Mouse (Mus musculus): ENCODE results near the gene Tex12. TPM values are rescaled to one million over a fixed set of nuclear protein-coding genes. Genes with fewer than 3 reads are reported as not detected.
A peak's percentile ranks its signal among the peaks of the same experiment; 100 is the strongest.

Tex12 gene
- polyA plus RNA-seq, 1 experiment from 2014 or later: not detected

GRCm38 (mm10) chr9:50601536-50601935, 40.4 kb upstream of the Tex12 start:
- 89% methylated on average over 6 of the region's 6 CpGs for WGBS
- H3K4me3 ChIP-seq (replicated peaks; ENCODE audit: low read depth, low read length): no peak overlapping the region
- no peaks in the 10 kb centered on the region for H3K27me3 ChIP-seq (ENCODE audit: insufficient read depth, low read length)
- no peak for DNase-seq (ENCODE audit: low spot score)
- H3K9me3 ChIP-seq (replicated peaks; ENCODE audit: low read length): no peaks in the 10 kb centered on the region
- H3K4me2 ChIP-seq (ENCODE audit: low read length): peak overlapping the region; percentile 69; the same call in 1 of the 2 replicates
- no peak for ATAC-seq (replicated peaks; ENCODE audit: low FRiP score, low read depth)
- no peak overlapping the region for H3K27ac ChIP-seq
- H3K36me3 ChIP-seq (ENCODE audit: insufficient read depth, low read length): peaks cover 23% of the 10 kb centered on the region
- H3K9ac ChIP-seq (ENCODE audit: low read depth, low read length): no peak overlapping the region
- peaks cover 14% of the 10 kb centered on the region for H3K4me1 ChIP-seq (replicated peaks; ENCODE audit: insufficient read depth, low read length)
- no peak for TF ChIP-seq CTCF (IDR thresholded peaks at IDR 0.05; ENCODE audit: low read depth)

GRCm38 (mm10) chr9:50596973-50597372, 35.8 kb upstream of the Tex12 start:
- H3K9ac ChIP-seq (ENCODE audit: low read depth, low read length): no peak overlapping the region
- peaks cover 6% of the 10 kb centered on the region; the same call in 1 of the 2 replicates for H3K4me1 ChIP-seq (replicated peaks; ENCODE audit: insufficient read depth, low read length)
- no peaks in the 10 kb centered on the region for H3K9me3 ChIP-seq (replicated peaks; ENCODE audit: low read length)
- H3K4me2 ChIP-seq (ENCODE audit: low read length): no peak overlapping the region
- H3K27ac ChIP-seq: no peak overlapping the region
- TF ChIP-seq CTCF (IDR thresholded peaks at IDR 0.05; ENCODE audit: low read depth): no peak
- no peak overlapping the region for H3K4me3 ChIP-seq (replicated peaks; ENCODE audit: low read depth, low read length)
- WGBS: 92% methylated on average over 8 of the region's 8 CpGs
- no peak for ATAC-seq (replicated peaks; ENCODE audit: low FRiP score, low read depth)
- no peaks in the 10 kb centered on the region for H3K27me3 ChIP-seq (ENCODE audit: insufficient read depth, low read length)
- peaks cover 33% of the 10 kb centered on the region for H3K36me3 ChIP-seq (ENCODE audit: insufficient read depth, low read length)
- no peak for DNase-seq (ENCODE audit: low spot score)

GRCm38 (mm10) chr9:50594794-50595417, 33.8 kb upstream of the Tex12 start:
- H3K9ac ChIP-seq (ENCODE audit: low read depth, low read length): no peak overlapping the region
- peak; percentile 53; the same call in 1 of the 2 replicates for ATAC-seq (replicated peaks; ENCODE audit: low FRiP score, low read depth)
- no peaks in the 10 kb centered on the region for H3K9me3 ChIP-seq (replicated peaks; ENCODE audit: low read length)
- H3K4me3 ChIP-seq (replicated peaks; ENCODE audit: low read depth, low read length): no peak overlapping the region
- peaks cover 33% of the 10 kb centered on the region for H3K36me3 ChIP-seq (ENCODE audit: insufficient read depth, low read length)
- H3K27ac ChIP-seq: peak overlapping the region; percentile 37; the same call in 1 of the 2 replicates
- DNase-seq (ENCODE audit: low spot score): peak; percentile 8
- no peak for TF ChIP-seq CTCF (IDR thresholded peaks at IDR 0.05; ENCODE audit: low read depth)
- 68% methylated on average over 12 of the region's 12 CpGs for WGBS
- H3K4me2 ChIP-seq (ENCODE audit: low read length): no peak overlapping the region
- no peaks in the 10 kb centered on the region for H3K27me3 ChIP-seq (ENCODE audit: insufficient read depth, low read length)
- 0 out of 2 replicates have a peak, but pooled peaks cover 6% of the 10 kb centered on the region for H3K4me1 ChIP-seq (replicated peaks; ENCODE audit: insufficient read depth, low read length)

GRCm38 (mm10) chr9:50593544-50593943, 32.4 kb upstream of the Tex12 start:
- Histone ChIP-seq H3K4me1 (replicated peaks; ENCODE audit: insufficient read depth, low read length) (0 out of 2 replicates have a peak, but pooled peaks cover 6% of the 10 kb centered on the region), H3K9ac (ENCODE audit: low read depth, low read length) (no peak overlapping the region), H3K9me3 (replicated peaks; ENCODE audit: low read length) (no peaks in the 10 kb centered on the region), H3K4me2 (ENCODE audit: low read length) (no peak overlapping the region), H3K27me3 (ENCODE audit: insufficient read depth, low read length) (no peaks in the 10 kb centered on the region), H3K36me3 (ENCODE audit: insufficient read depth, low read length) (peaks cover 28% of the 10 kb centered on the region), H3K27ac (no peak overlapping the region), H3K4me3 (replicated peaks; ENCODE audit: low read depth, low read length) (no peak overlapping the region)
- WGBS: 96% methylated on average over 3 of the region's 3 CpGs
- ATAC-seq (replicated peaks; ENCODE audit: low FRiP score, low read depth) (no peak), DNase-seq (ENCODE audit: low spot score) (peak; percentile 24)
- TF ChIP-seq CTCF (IDR thresholded peaks at IDR 0.05; ENCODE audit: low read depth): peak; percentile 65

- Histone ChIP-seq H3K36me3 (ENCODE audit: insufficient read depth, low read length) (peaks cover 23% of the 10 kb centered on the region), H3K4me1 (replicated peaks; ENCODE audit: insufficient read depth, low read length) (0 out of 2 replicates have a peak, but pooled peaks cover 6% of the 10 kb centered on the region), H3K27ac (no peak overlapping the region), H3K4me2 (ENCODE audit: low read length) (no peak overlapping the region), H3K9me3 (replicated peaks; ENCODE audit: low read length) (no peaks in the 10 kb centered on the region), H3K9ac (ENCODE audit: low read depth, low read length) (no peak overlapping the region), H3K27me3 (ENCODE audit: insufficient read depth, low read length) (no peaks in the 10 kb centered on the region), H3K4me3 (replicated peaks; ENCODE audit: low read depth, low read length) (no peak overlapping the region)
- no peak for TF ChIP-seq CTCF (IDR thresholded peaks at IDR 0.05; ENCODE audit: low read depth)
- DNase-seq (ENCODE audit: low spot score): no peak
- no peak for ATAC-seq (replicated peaks; ENCODE audit: low FRiP score, low read depth)
- WGBS: 88% methylated on average over 9 of the region's 9 CpGs
These were observed 31.8 kb upstream of the Tex12 start for GRCm38 (mm10) chr9:50592955-50593354.

GRCm38 (mm10) chr9:50590856-50591518, 29.9 kb upstream of the Tex12 start:
- H3K27ac ChIP-seq: no peak overlapping the region
- DNase-seq (ENCODE audit: low spot score): peak; percentile 5
- H3K9ac ChIP-seq (ENCODE audit: low read depth, low read length): no peak overlapping the region
- no peaks in the 10 kb centered on the region for H3K27me3 ChIP-seq (ENCODE audit: insufficient read depth, low read length)
- H3K4me3 ChIP-seq (replicated peaks; ENCODE audit: low read depth, low read length): no peak overlapping the region
- peaks cover 5% of the 10 kb centered on the region; the same call in 1 of the 2 replicates for H3K36me3 ChIP-seq (ENCODE audit: insufficient read depth, low read length)
- H3K9me3 ChIP-seq (replicated peaks; ENCODE audit: low read length): no peaks in the 10 kb centered on the region
- H3K4me1 ChIP-seq (replicated peaks; ENCODE audit: insufficient read depth, low read length): 0 out of 2 replicates have a peak, but pooled peaks cover 6% of the 10 kb centered on the region
- no peak for TF ChIP-seq CTCF (IDR thresholded peaks at IDR 0.05; ENCODE audit: low read depth)
- 79% methylated on average over 10 of the region's 10 CpGs for WGBS
- H3K4me2 ChIP-seq (ENCODE audit: low read length): no peak overlapping the region
- ATAC-seq (replicated peaks; ENCODE audit: low FRiP score, low read depth): no peak

Measured in kidney, postnatal 0 days (tissue).